Mouse (Mus musculus) 3T3-L1 (cell line): ENCODE measurements around the gene Ogfrl1.
A peak's percentile ranks its signal among the peaks of the same experiment; 100 is the strongest.
"Not testable (repeated sequence)": the region's sequence is repeated elsewhere in the genome, so short reads cannot be mapped to it uniquely, and the experiment has no call there.

Experiments
- DNase-seq: peaks from one replicate; pipeline ENCODE4 v3.0.0-alpha.2; 2015; ENCODE audit warnings: low read depth, low spot score

The Ogfrl1 gene

GRCm38 (mm10) chr1:23397623-23398022, at the start of gene Ogfrl1:
TSS of gene Ogfrl1 (minus strand) at chr1:23397772.
- no peak for DNase-seq

- DNase-seq: no peak
Observed at GRCm38 (mm10) chr1:23445736-23446424, 48.3 kb upstream of the Ogfrl1 start.

GRCm38 (mm10) chr1:23433612-23434011, 36.0 kb upstream of the Ogfrl1 start:
- no peak for DNase-seq

- DNase-seq: no peak
Observed at GRCm38 (mm10) chr1:23426447-23426846, 28.9 kb upstream of the Ogfrl1 start.

DNA sequence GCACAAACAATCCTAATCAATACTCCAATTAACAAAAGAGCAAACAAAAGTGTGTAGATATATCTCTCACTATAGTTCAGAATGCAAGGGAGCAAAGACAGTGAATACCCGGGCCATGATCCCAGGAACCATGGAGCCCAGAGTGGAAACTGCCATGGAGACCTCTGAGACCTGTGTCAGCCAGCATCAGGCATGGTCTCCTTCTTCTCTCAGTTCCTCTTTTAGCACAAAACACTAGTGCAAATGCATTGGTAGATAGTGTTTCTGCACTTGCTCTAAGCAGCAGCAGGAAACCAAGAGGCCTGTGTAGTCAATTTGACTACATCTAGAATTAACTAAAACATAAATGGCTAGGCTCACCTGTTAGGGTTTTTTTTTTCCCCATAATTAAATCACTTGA, 21.4 kb upstream of the Ogfrl1 start:
- DNase-seq: no peak

- DNase-seq: no peak
Observed at GRCm38 (mm10) chr1:23418059-23418458, 20.5 kb upstream of the Ogfrl1 start.

DNA sequence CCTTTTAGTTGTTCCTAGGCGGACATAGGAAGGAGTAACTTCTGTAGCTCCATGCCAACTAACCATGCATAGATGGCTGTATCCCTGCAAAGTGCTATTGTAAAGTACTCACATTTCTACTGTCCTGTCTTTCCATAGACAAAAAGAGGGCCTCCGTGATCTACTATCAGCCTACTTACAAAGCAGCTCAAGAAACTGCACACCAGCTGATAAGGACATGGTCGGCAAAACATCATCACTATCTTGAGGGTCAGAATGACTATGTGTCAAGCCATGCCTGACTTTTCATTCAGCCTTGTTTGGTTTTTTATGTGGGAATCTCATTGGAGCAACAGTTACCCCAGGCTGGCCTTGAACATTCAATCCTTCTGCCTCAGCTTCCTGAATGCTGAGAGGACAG, 20.0 kb upstream of the Ogfrl1 start:
- DNase-seq: no peak

GRCm38 (mm10) chr1:23411533-23411932, 14.0 kb upstream of the Ogfrl1 start:
- no peak for DNase-seq

- DNase-seq: no peak
Observed at GRCm38 (mm10) chr1:23409960-23410359, 12.4 kb upstream of the Ogfrl1 start.

DNA sequence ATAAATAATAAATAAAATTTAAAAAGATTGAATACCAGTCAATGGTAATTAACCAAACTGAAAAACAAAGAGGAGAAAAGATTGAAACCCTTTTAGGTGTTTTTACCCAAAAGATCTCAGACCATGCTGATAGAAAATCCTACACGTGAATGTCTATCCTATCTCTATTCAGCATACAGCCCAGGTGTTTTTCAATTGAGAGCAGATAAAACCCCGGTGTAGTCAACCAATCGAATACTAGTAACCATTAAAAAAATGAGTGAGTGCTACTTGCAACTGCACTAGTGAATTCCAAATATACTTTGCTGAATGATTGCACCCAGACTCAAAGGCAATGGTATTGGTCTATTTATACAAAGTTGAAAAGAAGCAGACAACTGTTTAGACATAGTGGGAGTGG, 4.8 kb upstream of the Ogfrl1 start:
- no peak for DNase-seq

GRCm38 (mm10) chr1:23399552-23399951, 2.0 kb upstream of the Ogfrl1 start:
- peak; percentile 28 for DNase-seq

DNA sequence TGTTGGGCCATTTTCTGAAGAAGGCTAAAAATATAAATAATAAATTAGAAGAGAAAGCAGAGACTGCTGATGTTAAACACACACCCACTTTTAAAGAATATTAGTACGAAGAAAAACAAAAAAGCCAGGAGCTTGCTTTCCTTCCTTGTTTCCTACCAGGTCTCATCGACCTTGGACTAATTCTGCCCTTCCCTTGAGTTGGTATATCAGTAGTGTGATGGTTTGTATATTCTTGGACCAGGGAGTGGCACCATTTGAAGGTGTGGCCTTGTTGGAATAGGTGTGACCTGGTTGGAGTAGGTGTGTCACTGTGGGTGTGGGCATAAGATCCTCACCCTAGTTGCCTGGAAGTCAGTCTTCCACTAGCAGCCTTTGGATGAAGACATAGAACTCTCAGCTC, 3.2 kb downstream of the Ogfrl1 start:
- DNase-seq: not testable (repeated sequence)

DNA sequence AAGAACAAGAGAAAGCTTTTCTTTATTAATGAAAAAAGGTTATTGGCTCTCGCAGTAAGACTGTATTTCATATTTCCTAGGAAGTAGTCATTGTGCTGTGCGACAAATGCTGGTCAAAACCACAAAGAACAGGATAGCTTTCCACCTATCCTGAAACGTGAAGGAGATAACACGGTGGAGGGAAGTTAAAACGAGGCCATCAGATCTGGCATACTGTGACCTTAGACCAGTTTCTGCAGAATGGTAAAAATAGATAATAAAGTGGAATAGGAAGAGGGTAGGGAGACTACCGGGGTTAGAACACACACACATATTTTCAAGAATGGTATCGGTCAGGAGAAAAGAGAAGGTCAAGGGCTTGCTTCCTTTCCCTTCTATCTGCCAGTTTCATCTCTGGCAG, 5.8 kb downstream of the Ogfrl1 start:
- no peak for DNase-seq

DNA sequence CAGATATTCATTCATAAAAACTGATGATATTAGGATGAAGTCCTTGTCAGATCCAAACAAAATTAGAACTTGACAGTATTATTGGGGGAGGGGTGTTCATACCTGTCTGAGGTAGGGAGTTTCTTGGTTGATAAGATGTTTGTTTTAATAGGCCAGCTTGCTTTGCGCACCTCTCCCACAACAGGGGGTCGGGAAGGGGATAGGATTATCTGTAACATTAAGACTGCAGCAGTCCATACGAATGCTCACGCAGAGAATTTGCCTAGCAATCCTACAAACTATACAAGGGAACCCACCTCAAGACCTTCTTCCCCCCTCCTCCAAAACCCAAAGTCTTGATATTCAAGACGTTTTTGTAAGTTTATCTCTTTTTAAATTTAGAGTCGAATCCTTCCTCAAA, 13.2 kb downstream of the Ogfrl1 start:
- DNase-seq: no peak

DNA sequence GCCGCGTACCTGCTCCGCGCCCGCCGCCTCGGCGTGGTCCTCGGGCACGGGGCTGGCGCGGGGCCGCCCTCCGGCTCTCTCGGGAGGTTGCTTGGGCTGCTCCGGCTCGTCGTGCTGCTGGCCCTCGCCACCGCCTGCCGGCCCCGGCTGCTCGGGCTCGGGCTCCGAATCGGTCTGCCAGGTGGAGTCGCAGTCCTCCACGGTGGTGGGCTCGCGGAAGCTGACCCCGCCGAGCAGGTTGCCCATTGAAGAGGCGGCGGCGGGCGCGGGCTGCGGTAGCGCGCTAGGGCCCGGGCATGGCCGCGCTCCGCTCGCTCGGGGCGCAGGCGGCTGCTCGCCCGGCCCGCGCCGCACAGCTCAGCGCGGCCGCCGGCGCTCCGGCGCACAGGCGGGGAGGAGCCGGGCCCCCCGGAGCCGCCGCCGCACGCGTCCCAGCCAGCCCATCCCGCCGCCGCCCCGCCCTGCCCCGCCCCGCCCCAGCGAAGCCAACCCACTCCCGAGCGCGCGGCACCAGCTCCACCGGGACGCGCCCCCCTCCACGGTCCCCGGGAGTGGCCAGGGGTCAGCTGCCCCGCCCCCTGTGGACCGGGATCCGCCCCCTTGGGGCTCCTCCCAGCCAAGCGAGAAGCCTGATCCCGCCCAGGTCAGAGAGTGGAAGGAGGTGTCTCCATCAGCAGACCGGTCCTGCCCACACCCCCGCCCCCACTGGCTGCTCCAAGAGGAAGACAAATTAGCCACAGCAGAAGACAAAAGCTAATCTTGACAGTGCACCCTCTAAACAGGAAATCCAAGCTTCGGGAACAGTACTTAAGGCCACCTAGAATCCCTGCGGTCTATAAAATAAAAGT, 14.5 kb downstream of the Ogfrl1 start:
- DNase-seq: peak; percentile 91

- peak; percentile 7 for DNase-seq
Observed at GRCm38 (mm10) chr1:23382461-23382805, 15.1 kb downstream of the Ogfrl1 start.

DNA sequence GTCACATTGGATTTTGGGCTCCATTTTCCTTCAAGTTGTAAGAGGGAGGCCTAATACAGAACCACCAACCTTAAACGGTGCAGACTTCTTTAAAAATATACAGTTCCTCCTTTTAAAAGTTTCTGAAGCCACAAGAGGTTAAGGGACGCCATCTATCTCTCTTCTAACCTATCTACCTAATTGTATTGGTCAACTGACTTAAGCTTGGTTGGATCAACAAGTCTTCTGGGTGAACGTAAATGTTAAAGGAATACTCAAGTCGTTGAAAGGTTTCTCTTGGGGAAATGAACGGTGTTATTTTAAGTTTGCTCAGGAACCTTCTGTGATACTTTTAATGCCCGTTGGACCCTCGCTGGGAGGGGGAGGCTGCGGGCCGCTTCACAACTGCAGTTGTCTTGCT, 15.5 kb downstream of the Ogfrl1 start:
- no peak for DNase-seq

DNA sequence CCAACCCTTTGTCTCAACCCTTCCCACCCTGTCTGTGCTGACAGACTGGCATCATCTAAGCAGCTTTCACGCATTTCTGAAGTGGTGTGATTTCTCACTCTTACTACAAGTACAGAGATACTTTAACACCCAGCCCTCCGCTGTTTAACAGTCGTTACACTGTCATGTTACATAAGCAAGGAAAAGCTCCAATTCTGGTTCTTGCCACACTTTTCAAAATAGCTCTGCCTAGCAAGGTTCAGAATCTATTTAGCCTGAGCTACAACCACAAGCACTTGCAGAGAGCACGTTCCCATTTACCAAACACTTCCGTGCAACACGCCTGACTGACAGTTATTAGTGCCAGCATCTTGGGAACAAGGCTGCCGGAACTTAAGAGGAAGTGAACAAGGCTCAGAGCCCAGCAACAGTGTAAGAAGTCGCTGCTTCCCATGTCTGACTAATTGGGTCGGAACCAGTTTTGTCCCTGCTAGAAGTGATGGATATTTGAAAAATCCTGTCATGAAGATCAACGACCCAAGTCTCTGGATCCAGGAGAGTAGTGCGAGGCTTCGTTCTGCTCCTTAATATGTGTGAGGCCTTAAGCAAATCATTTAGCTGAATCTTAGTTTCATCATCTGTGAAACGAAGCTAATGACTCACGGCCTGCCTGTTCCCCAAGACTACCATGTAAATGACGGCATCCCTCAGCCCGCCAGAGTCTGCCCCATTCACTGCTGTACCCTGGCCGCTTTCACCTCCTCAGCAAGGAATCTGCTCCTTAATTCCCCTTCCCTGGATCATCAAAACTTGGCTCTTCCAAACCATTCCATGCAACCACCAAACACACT, 17.4 kb downstream of the Ogfrl1 start:
- DNase-seq: no peak

- no peak for DNase-seq
Observed at GRCm38 (mm10) chr1:23379321-23379720, 18.3 kb downstream of the Ogfrl1 start.

DNA sequence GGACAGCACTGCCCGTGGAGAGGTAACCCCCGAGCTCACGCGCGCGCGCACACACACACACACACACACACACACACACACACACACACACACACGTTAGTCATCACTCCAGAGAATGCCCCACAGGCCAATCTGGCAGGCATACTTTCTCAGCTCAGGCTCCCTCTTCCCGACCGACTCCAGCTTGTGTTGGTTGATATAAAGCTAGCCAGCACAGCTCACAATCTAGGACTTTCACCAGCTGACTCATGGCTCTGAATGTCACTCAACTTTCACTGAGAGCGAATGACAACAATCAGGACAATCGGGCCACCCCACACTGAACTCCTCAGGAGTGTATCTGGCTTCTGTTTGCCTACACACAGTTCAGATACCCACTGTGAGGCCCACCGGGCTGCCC, 20.0 kb downstream of the Ogfrl1 start:
- DNase-seq: no peak

- DNase-seq: no peak
Observed at GRCm38 (mm10) chr1:23374156-23374555, 23.4 kb downstream of the Ogfrl1 start.

DNA sequence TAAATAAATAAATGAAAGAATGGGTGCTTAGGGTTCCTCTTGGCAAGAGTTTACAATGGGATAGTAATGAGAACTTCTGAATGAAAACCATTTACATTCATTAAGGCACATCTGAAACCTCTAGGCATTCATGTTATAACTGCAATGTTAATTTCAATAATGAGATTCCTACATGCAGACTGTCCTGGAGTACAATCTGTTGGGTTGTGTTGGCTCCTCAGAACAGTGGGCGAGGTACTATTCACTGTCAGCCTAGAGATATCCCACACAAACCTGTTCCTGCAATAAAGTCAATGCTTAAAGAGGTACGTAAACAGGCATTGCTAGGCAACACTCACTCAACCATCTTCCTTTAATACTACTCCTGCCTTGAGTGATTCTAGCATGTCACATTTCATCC, 32.0 kb downstream of the Ogfrl1 start:
- DNase-seq: no peak
